Mouse (Mus musculus) spleen, postnatal 4 days (tissue): ENCODE data around the gene Cd82.

Experiments used
- DNase-seq, 2 experiments: peaks; one replicate each; pipeline ENCODE4 v3.0.0; 2022; ENCODE audit warnings: low spot score in 2 of 2

Cd82 gene

DNA sequence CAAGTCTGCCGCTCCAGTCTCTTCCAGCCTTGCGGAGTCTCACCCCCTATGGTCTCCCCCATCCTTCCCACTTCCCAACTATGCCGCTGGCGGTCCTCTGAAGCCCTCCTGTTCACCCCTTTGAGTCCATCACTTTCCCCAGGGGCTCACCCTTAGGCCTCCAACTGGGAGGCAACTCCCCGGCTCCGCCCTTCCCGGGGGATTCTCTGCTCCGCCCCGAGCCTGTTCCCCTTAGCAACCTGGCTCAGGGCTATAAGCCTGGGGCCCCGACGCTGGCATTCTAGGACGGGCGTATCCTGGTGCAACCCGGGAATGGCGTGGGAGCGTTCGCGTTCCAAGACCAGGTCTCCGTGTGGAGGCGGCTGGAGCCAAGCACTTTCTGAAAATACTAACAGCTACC, at the start of gene Cd82:
Gene Cd82 (minus strand): TSS at position 381 of the 400 bp plus-strand sequence.
- peak; percentile 83 to 87 for DNase-seq

DNA sequence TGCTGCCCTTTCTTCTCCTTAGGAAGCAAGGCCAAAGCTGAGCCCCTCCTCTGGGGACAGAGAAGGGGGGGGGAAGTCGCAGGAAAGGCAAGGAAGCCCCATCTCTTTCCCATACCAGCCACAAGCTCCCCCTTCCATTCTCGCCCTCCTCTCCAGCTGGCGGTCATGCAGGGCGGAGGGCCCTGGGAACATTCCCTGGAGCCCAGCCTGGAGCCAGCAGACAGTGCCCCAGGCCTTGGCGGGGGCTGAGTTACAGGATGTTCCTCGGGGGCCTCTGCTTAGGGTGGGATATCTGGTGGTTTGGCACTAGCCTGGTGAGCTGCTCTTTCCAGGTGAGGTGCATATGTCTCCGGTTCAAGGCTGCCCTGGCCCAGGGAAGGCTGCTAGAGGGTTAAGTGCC, 49.2 kb upstream of the Cd82 start:
- no peak for DNase-seq

DNA sequence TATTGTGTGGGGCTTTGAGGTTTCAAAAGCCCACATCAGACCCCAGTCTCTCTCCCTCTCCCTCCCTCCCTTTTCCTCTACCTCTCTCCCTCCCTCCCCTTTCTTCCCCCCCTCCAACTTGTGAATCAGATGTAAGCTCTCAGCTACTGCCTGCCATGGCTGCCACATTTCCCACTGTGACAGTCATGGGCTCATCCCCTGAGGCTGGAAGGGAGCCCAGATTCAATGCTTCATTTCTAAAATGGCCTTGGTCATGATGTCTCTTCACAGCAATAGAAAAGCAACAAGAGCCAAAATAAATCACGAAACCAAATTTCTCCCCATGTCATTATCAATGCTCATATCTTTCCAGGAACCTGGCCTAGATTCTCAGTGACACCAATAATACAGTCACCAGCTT, 47.9 kb upstream of the Cd82 start:
- DNase-seq: no peak

DNA sequence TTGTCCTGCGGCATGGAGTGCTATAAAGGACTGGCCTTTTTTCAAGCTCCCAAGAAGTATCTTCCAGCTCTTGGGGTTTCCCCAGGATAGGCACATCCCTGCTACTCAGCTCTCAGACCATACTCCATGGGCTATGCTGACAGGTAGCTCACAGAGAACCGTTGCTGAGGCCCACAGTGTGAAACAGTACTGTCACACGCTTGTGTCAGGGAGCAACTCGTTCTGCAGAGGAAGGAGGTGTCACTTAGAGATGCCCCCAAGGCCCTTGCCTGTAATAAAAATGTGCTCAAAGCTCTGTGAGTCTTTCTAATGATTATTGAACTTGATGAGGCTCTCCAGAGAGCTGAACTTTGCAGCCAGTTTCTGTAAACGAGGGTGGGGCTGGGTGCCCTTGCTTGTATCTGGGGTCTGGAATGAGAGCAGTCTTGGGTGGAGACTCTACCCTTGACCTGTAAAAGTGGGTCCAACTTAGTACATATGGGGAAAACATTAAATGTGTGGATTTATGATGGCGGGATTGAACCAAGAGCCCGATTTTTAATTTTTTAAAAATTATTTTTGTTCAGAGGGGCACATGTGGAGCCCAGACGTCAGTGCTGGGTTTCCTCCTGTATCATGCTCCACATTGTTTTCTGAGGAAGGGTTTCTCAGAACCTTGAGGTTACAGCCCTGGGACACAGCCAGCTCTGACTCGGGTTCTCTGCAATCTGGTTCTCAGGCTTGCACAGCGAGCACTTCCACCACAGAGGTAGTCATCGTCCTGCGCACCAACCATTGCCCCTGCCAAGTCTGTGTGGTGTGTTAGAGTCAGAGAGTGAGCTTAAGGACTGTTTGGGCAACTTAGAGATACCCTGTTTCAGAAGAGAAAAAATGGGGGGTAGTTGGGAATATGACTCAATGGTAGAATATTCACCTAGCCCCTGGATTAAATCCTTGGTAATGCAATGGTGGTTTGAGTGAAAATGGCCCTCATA, 47.1 kb upstream of the Cd82 start:
- no peak for DNase-seq

DNA sequence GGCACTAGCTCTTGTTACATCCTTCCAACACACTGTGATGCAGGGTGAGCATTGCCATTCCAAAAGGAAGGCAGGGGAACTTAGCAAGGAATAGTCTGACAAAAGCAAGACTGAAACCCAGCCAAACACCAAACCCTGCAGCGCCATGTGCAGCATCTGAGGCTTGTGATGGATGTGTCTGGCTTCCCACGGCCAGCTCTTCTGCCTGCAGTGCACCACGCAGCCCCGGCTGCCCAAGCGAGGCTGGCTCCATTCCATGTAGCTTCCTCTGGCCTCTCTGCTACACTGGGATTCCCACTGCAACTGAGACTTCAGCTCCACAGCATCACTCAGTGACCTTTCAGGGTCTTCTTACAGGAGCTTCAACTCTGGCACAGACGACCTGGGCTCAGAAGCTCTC, 42.2 kb upstream of the Cd82 start:
- no peak for DNase-seq

DNA sequence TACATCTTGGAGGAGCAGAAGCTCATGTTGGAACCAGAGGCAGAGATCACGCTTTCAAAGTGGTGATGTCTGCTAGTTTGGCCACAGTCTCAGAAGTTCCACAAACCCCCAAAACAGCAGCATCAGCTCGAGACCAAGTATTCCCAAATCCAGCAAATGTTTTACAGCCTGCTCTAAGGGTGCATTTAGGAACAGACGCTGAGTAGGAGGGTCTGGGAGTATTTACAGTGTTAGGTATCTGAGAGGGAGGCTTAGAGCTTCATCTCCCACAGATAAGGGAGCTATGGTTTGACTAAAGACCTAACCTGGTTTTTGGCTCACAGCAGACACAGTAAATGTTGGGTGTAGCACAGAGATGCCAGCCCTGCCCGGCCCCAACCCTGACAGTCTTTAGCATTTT, 40.4 kb upstream of the Cd82 start:
- DNase-seq: no peak

DNA sequence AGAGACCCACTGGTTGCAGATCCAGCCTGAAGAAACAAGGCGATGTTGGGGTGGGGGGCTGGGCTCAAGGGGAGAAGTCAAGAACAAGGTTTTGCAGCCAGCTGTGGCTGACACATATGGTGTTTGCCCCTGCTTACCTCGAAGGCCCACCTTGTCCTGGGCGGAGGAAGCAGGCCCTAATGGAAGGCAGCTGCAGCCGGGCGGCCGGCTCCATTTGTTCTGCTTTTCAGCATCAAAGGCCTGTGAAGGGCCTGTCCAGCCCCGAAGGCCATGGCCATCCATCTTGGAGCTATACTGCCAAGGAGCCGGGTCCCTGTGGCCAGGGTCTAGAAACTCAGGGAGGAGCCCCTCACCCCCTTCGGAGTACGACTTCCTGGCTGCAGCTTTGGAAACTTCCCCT, 38.4 kb upstream of the Cd82 start:
- DNase-seq: no peak

DNA sequence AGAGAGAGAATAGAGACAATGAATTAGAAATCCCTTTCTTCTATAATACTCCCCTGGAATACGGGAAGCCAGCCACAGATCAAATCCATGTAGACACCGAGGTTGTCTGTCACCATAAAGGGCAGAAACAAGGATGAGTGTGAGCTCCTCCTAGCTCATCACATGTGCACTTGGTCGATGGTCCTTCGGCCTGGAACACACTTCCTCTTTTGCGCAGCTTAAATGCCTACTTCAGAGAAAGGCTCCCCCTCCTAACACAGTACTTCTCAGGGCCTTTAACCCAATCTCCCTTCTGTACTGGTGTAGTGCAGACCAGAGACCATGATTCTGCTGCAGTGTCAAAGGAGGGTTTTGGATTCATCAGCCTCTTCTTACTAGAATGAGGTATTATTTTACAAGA, 34.3 kb upstream of the Cd82 start:
- DNase-seq: no peak

DNA sequence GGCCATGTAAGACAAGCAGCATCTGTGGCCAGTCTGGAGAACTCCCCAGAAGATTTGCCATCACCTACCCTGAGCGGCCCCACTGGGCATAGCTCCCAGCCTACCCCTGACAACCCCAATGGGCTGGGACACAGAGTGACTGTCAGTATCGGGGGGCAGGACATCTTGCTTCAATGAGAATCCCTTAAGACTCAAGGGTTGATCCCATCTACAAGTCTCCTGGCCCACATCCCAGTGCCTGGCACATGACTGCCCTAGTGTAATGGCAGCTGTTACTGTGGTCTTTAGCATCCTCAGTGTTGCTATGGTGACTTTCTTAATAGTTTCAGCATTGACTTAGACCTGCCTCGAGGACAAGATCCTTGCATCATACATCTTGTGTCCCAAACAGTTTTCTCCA, 32.2 kb upstream of the Cd82 start:
- no peak for DNase-seq

DNA sequence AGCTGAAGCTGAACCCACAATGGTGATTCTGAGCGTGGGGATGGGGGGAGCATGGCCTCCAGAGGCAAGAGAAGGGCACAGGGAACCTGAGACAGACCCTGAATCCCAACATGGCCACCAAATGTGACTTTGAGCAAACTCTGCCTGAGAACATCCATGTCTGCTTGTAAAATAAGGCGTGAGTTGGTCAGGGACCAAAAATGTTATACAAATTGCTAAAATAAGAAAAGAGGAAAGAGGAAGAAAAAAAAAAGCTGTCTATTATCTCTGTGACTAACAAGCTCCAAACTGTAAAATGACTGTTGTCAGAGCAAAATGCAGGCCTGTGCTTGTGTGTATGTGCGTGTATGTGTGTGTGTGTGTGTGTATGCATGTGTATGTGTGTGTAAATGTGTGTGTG, 30.6 kb upstream of the Cd82 start:
- DNase-seq: no peak

DNA sequence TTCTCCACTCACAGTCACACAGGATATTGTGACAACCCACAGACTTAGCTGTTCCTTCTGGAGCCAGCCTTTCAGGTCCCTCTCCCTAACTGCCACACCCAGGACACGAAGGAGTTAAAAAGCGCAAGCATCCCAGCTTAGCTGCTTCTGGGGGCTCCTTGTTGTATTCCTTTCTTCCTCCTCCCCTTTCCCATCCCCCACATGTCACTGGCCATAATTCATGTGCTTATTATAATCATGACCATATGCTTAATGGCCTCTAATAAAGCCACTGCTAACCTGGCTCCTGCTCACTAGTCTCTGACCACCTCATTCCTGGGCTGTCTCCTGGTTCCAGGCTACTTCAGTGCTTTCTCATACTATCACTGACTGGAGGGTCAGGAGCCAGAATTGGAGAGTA, 27.6 kb upstream of the Cd82 start:
- no peak for DNase-seq

DNA sequence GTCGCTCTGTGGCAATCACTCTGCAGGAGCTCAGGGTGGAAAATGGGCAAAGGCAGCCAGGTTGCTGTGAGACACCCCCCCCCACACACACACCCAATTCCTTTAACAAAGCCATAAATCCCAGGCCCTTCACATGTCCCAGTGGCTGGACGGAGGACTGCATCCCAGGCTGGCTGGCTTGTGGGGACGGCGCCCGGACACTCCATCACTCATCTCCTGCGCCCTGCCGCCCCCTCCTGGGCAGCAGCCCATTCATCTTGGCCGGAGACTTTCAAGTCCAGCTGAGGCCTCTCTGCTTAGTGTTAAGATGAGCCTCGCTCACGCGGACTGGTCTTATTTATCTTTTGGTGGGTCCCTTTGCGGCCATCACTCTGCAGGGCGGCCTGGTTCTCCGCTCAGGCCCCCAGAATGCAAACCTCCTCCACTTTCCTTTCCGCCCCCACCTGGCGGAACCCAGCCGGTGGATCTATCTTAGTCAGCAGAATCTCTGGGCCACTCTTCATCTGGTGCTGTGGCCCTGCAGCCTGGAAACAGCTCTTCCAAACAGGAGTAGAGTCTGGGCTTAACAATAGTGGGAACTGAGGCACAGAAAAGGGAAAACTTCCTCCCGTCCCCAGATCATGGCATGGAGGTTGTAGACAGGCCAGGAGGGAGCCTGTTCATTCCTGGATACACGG, 26.1 kb upstream of the Cd82 start:
- DNase-seq: no peak

DNA sequence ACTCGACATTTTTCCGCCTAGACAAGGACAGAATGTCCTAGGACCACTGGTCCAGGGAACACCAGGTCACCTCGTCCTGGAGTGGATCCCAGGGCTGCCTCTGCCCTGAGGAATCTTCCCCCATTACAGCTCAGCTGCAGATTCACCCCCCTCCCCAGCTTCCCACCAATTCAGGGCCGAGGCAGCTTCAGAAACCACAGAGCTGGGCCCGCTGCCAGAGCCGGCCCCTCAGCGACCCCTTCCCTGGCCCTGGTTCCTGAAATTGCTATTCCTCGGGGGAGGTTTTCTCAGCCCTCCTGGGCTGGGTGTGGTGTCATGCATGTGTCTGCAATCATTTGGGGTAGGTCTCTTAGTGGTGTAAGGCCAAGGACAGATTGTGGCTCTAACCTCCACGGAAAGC, 22.5 kb upstream of the Cd82 start:
- no peak for DNase-seq

DNA sequence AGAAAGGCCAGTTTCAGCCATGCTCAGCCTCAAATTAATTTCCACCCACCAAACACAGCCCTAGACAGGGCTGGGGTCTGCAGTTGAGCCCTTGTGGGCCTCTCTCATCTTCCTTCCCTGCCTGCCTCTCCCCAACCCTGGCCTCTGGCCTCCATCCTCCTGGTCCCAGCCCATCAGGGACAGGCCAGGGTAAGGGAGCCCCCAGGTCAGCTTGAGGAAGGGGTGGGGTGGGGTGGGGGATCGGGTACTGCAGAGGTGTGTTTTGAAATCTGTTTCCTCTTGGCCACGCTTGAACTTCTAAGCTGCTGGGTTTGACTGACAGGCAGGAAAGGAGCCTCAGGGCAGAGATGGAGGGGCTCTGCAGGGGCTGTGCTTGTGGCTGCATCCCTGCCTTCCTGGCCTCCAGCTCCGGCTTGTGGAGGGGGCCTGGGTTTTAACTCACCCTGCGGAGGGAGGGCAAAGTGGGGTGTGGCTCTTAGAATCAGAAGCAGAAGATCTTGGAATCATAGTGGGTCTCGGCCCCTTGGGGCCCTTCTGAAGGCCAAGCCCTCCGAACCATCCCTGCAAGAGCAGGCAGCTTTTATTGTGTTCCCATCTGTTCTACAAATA, 19.2 kb upstream of the Cd82 start:
- DNase-seq: no peak

DNA sequence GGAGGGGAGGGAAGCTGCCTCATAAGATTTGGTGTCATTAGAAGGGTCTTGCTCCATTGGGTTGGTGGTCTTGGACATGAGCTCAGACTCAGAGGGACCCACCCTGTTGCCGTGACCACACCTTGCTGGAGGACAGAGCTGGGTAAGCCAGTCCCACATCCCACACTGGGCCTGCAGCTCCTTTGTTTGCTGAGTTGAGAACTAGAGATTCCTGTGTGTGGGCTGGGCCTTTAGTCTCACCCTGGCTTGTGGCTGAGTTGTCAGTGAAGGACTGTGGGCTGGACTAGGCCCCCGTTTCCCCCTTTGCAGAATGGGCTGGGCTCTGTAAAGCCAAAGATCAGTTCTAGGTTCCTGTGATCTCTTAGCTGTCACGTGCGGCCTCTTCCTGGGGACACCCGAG, 15.8 kb upstream of the Cd82 start:
- no peak for DNase-seq

DNA sequence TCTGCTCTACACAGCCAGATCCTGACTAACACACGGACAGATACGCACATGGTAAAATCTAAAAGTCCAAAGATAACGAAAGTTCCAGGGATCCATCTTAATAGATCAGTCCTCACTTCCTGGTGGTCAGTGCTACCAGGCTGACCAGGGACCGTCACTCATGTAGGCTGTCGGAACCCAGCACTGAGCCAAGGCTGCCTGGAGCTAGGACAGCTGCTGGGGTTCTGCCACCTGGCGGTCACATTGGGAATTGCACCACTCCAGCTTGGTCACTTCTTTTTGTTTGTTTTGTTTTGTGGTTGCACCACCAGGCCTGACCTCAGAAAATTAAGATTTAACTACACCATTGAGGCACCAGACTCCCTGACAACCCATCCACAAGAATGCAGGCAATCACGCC, 14.6 kb upstream of the Cd82 start:
- DNase-seq: peak; percentile 60 to 86

DNA sequence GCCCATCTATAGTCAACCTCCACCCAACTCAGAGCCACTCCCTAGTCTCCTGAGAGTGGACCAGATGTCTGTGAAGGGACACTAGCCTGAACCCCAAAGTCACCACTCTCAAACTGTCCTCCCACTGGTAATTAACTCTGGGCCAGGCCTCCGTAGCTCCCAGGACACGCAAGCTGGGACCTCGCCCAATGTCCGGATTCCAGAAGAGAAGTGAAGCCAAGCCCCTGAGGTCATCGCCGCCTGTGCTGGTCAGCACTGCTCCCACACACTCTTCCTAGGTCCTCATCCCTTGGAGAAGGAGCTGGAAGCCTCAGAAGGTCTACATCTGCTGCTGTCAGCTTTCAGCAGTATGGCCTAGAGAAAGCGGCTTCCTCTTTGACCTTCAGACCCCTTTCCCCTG, 13.5 kb upstream of the Cd82 start:
- no peak for DNase-seq

DNA sequence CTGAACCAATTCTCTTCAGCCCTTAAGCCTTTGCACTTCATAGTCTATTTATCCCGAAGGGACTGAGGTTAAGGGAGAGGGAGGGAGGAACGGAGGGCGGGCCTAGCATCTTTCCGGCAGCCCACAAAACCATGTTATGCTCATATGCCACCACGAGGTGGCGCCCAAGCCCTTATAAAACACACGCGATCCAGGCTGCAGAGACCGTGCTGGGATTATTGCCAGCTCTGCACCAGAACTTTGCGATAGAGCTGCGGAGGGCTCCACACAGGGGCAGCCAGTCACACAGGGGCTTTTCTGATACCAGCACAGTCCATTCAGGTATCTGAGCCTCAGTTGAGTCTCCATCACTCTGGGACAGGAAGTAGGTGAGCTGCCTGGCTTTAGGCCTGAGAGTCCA, 12.1 kb upstream of the Cd82 start:
- peak; percentile 82 to 93 for DNase-seq

DNA sequence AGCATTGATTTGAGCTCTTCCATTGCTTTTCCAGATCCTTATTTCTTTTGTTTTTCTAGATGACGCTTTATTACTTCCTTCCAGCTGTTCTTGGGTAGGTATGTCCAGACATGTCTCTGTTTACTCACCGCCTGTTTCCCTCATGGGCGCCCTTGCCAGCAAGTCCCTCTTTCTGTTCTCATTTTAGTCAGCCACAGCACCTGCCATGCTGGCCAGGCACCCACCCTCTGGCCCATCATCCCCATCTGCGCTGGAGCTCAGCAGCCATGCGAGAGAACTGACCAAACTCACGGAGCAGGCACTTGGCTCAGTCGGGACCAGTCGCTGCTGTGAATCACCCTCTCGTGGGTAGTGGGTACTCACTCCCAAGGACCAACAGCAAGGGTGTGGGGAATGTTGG, 11.0 kb upstream of the Cd82 start:
- DNase-seq: no peak

DNA sequence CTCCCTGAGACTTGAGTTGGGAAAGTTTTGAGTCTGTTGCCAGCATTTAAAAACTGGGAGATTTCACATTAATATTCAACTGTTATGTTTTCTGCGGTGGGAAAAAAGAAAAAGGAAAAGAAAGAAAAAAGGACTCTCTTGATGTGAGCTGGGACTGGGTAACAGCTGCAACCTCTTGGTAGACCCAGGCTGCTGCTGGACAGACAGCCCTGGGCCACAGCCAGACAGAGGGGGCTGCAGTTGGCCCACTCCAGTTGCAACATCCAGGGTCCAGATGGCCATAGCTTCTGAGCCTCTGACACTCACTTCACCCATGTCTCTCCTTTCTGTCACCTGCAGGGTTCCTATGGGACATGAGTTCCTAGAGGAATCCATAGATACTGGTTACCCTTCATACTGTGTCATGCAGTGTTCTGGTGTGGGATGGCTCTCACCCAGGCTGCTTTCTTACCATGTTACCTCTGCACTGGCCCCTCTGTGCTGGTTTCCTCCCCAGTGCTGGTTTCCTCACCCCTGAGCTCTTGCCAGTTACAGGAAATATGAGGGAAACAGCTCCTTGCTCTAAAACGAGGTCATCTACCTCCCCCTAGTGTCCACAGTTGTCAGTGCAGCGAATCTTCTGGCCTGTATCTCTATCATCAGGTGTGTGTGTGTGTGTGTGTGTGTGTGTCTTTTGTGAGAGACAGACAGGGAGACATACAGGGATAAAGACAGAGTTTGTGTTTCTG, 8.1 kb upstream of the Cd82 start:
- DNase-seq: peak; percentile 86 to 93

DNA sequence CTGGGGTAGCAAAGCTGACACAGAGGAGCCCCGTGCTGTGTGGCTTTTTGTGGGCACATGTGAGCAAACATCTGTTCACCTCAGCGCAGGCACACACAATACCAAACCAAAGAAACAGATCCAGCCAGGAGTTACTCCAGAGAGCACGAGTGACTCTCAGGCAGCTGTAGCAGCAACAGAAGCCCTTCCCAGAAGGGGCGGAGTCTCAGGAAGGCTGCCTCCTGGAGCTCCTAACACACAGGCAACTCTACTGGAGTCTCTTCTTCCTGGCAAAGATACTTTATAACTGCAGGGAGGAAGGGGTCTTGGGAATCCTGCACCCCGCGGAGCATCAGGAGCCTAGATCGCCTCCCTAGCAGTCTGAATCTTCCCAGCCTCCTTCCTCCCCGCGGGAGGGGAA, 7.2 kb upstream of the Cd82 start:
- no peak for DNase-seq

DNA sequence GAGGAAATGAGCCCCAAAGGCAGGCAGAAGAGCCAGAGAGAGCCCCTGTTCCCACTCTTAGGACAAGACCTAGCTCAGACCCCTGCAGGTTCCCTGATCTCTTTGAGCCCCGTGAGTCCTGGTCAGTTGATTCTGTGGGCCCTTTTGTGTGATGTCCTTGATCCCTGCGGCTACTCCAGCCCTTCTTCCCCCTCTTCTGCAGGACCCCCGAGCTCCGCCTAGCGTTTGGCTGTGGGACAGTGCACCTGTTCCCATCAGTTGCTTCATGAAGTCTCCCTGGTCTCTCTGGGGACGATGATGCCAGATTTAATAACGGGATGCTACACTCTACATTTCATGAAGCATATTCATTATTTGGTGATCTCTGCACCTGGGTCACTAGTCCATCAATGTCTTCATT, 6.2 kb upstream of the Cd82 start:
- DNase-seq: peak; percentile 71 to 86
